Mouse (Mus musculus): Measurements from ENCODE around the gene Pnmt. TPM values are rescaled to one million over a fixed set of nuclear protein-coding genes. Genes with fewer than 3 reads are reported as not detected.

Pnmt gene
- total and polyA plus RNA-seq, 3 experiments = not detected

DNA sequence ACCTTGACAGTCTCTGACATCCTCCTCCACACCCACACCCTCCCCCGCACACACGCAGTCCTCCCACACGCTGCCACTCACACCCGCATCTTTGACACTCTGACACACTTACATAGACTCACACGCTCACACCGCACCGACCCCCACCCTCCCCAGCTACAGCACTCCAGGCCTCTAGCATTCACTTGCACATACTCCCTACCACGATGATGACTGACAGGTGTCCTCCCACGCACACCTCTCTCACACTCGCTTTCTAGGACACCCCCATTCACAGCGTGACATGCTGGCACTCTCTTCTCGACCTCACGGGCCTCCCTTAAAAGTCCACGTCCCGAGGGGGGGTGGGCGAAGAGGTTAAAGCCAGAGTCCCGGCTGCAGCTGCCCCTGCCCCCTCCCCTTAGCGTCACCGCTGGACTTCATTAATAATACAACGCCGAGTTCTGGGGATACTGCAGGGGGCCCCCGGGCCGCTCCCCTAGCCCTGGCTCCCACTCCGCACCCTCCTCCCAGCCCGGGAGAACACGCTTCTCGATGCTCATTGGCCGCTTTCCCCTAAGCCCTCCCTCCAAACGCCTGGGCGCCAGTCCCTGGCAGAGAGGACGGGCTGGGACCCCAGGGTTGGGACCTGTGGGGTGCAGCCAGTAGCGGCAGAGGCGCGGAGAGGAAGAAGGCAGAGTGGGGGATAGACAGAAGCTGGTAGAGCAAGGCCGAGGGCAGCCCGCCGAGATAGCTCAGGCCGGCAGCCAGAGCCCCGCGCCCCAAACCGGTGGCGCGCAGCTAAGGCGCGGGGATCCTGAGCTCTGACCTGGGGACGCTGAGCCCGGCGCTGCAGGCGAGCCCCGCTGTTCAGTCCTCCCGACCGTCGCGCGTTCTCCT lies 37.9 kb upstream of the Pnmt start, which contains the start of gene Ppp1r1b:
Gene Ppp1r1b (plus strand): TSS at position 322 of the 879 bp plus-strand sequence.
- peaks cover 80% of the 10 kb centered on the region for H3K27me3 ChIP-seq (replicated peaks)
- in situ Hi-C loops (cut with MboI; ENCODE audit: low pct_ligation_motif_present, low pct_unique_long_range_greater_than_20kb, low sequenced_read_pairs) (loop anchor here (25.0 kb wide), 1 partner anchor 289 kb away; the partner anchor contains the start of genes Gm12355, Gsdma2 and Gsdma3), dilution Hi-C loops (cut with MboI; ENCODE audit: extremely low pct_ligation_motif_present, extremely low pct_unique_long_range_greater_than_20kb, low sequenced_read_pairs) (no loop called here)
- no peaks in the 10 kb centered on the region for H3K79me2 ChIP-seq (replicated peaks; ENCODE audit: control insufficient read depth, extremely low read depth, insufficient read depth, poor library complexity, severe bottlenecking)
- peaks cover 3 to 9% of the 10 kb centered on the region in 2 experiments; a peak in 3 of 4 replicates for H3K4me1 ChIP-seq (ENCODE audit: control insufficient read depth in 1 of 2, insufficient read depth in 2 of 2)
- no peak within 1 kb of the TSS for H3K4me3 ChIP-seq (replicated peaks in 1 of 3; ENCODE audit: low read depth in 2 of 3, low read length in 2 of 3, poor library complexity in 1 of 3)
- TF ChIP-seq E2F4 (IDR thresholded peaks at IDR 0.05; ENCODE audit: insufficient replicate concordance, low read depth, low read length) (no peak), NELFE (IDR thresholded peaks at IDR 0.05; ENCODE audit: low read depth, low read length) (no peak), MEF2A (IDR thresholded peaks at IDR 0.05; ENCODE audit: borderline replicate concordance, low read depth, low read length) (no peak), UBTF (IDR thresholded peaks at IDR 0.05; ENCODE audit: low read depth, low read length) (no peak), CTCF (conservative IDR thresholded peaks at IDR 0.05 in 1 of 2, IDR thresholded peaks at IDR 0.05 in 1 of 2; ENCODE audit: low read depth in 2 of 2, low read length in 2 of 2) (no peak), POLR2AphosphoS2 (IDR thresholded peaks at IDR 0.05; ENCODE audit: low read depth, low read length) (no peak), MAX (IDR thresholded peaks at IDR 0.05; ENCODE audit: low read length) (no peak)
- no peaks in the 10 kb centered on the region for H3K36me3 ChIP-seq (replicated peaks in 1 of 2; ENCODE audit: control insufficient read depth in 1 of 2, insufficient read depth in 1 of 2, low read length in 1 of 2)
- H3K9me3 ChIP-seq (replicated peaks; ENCODE audit: low read length) = no peaks in the 10 kb centered on the region
- no peak for DNase-seq (ENCODE audit: extremely low read depth)
- no peak within 1 kb of the TSS for H3K27ac ChIP-seq (ENCODE audit: insufficient read depth, low read depth)
- no peak within 1 kb of the TSS for H3K9ac ChIP-seq (ENCODE audit: insufficient read depth, low read depth)
- no peak within 1 kb of the TSS for H3K4me2 ChIP-seq (ENCODE audit: insufficient read depth, low read depth, poor library complexity, severe bottlenecking)

DNA sequence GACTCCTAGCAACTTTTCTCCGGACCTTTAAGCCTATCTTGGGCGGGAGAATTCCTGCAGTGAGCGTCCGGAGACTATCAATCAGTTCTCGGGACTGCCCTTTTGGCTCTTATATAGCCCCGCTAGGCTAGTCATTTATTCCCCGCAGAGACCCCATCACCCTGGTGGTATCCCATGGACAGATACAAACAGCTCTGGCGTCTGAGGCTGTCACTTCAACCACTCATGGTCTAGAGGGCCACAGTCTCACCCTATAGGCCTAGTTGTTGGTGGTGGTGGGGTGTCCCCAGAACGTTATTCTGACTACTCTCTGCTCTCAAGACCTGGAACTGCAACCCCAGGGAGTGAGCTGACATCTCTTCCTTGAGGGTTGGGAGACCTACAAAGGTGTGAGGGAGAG lies 36.9 kb upstream of the Pnmt start:
- H3K4me2 ChIP-seq (ENCODE audit: insufficient read depth, low read depth, poor library complexity, severe bottlenecking) = no peak overlapping the region
- H3K4me1 ChIP-seq (ENCODE audit: control insufficient read depth in 1 of 2, insufficient read depth in 2 of 2) = peaks cover 3 to 9% of the 10 kb centered on the region in 2 experiments; a peak in 3 of 4 replicates
- no peak overlapping the region for H3K4me3 ChIP-seq (replicated peaks in 1 of 3; ENCODE audit: low read depth in 2 of 3, low read length in 2 of 3, poor library complexity in 1 of 3)
- H3K36me3 ChIP-seq (replicated peaks in 1 of 2; ENCODE audit: control insufficient read depth in 1 of 2, insufficient read depth in 1 of 2, low read length in 1 of 2) = no peaks in the 10 kb centered on the region
- H3K79me2 ChIP-seq (replicated peaks; ENCODE audit: control insufficient read depth, extremely low read depth, insufficient read depth, poor library complexity, severe bottlenecking) = no peaks in the 10 kb centered on the region
- in situ Hi-C loops (cut with MboI; ENCODE audit: low pct_ligation_motif_present, low pct_unique_long_range_greater_than_20kb, low sequenced_read_pairs) = loop anchor here (25.0 kb wide), 1 partner anchor 288 kb away; the partner anchor contains the start of genes Gm12355, Gsdma2 and Gsdma3
- H3K9ac ChIP-seq (ENCODE audit: insufficient read depth, low read depth) = no peak overlapping the region
- H3K9me3 ChIP-seq (replicated peaks; ENCODE audit: low read length) = no peaks in the 10 kb centered on the region
- dilution Hi-C loops (cut with MboI; ENCODE audit: extremely low pct_ligation_motif_present, extremely low pct_unique_long_range_greater_than_20kb, low sequenced_read_pairs) = no loop called here
- peaks cover 86% of the 10 kb centered on the region for H3K27me3 ChIP-seq (replicated peaks)
- TF ChIP-seq MAZ (IDR thresholded peaks at IDR 0.05; ENCODE audit: low read depth, low read length) (no peak), POLR2A (IDR thresholded peaks at IDR 0.05; ENCODE audit: low read depth, low read length) (no peak), ETS1 (conservative IDR thresholded peaks at IDR 0.05; ENCODE audit: low read depth, low read length) (no peak), CHD2 (IDR thresholded peaks at IDR 0.05; ENCODE audit: low read length) (no peak), E2F4 (IDR thresholded peaks at IDR 0.05; ENCODE audit: insufficient replicate concordance, low read depth, low read length) (no peak), SIN3A (IDR thresholded peaks at IDR 0.05; ENCODE audit: low read length) (no peak), GABPA (IDR thresholded peaks at IDR 0.05; ENCODE audit: insufficient replicate concordance, low read depth, low read length) (no peak), ZNF384 (IDR thresholded peaks at IDR 0.05; ENCODE audit: low read depth, low read length) (no peak), NELFE (IDR thresholded peaks at IDR 0.05; ENCODE audit: low read depth, low read length) (no peak), IRF4 (IDR thresholded peaks at IDR 0.05; ENCODE audit: low read depth, low read length) (no peak), CHD1 (IDR thresholded peaks at IDR 0.05; ENCODE audit: low read depth, low read length) (no peak), ELF1 (IDR thresholded peaks at IDR 0.05; ENCODE audit: low read depth, low read length) (no peak), RCOR1 (conservative IDR thresholded peaks at IDR 0.05; ENCODE audit: low read depth, low read length) (no peak), MAFK (IDR thresholded peaks at IDR 0.05; ENCODE audit: insufficient replicate concordance, low read length) (no peak), USF2 (conservative IDR thresholded peaks at IDR 0.05; ENCODE audit: low read depth, low read length) (no peak)
- no peak overlapping the region for H3K27ac ChIP-seq (ENCODE audit: insufficient read depth, low read depth)
- DNase-seq (ENCODE audit: extremely low read depth) = no peak

Data from CH12.LX (cell line).